ENCODE assay signal across 8 mouse cellular contexts in genomic region chr16:46010153-46010905, GRCm38 (mm10). TPM values are rescaled to one million over a fixed set of nuclear protein-coding genes. Genes with fewer than 3 reads are reported as not detected.
DNase-seq lines count a peak whose midpoint lies in the region; ATAC-seq lines count a peak whose summit lies in the region.

Gene Plcxd2 (minus strand): TSS chr16:46010218.

- H3K4me1 ChIP-seq in megakaryocyte, embryonic 14.5 days = peaks cover 44% of the 10 kb centered on the region

- H3K27me3 ChIP-seq in megakaryocyte, embryonic 14.5 days (replicated peaks) = peaks cover 6% of the 10 kb centered on the region

- peaks cover 2% of the 10 kb centered on the region for H3K36me3 ChIP-seq in megakaryocyte, embryonic 14.5 days (replicated peaks; ENCODE audit: low read length)

- H3K4me3 ChIP-seq in megakaryocyte, embryonic 14.5 days (replicated peaks) = peak within 1 kb of the TSS; percentile 95

- DNase-seq in adrenal gland, adult 8-10 months = peak; percentile 93
- DNase-seq in embryo, embryonic 11.5 days (ENCODE audit: low read depth, low spot score) = peak; percentile 89
- DNase-seq in gastrocnemius, postnatal 25 days = peak; percentile 95
- DNase-seq in left cerebral cortex, adult 9 months (ENCODE audit: low spot score in 2 of 2) = peak; percentile 82 to 95
- DNase-seq in right cerebral cortex, adult 2 months (ENCODE audit: low spot score in 2 of 2) = peak; percentile 95 to 96
- peak; percentile 75 for DNase-seq in urinary bladder, postnatal 10 days (ENCODE audit: low spot score)

- H3K9me3 ChIP-seq in megakaryocyte, embryonic 14.5 days = peaks cover 12% of the 10 kb centered on the region

- ATAC-seq in inflammation-experienced regulatory T-cells, adult 6 months = peak; percentile 84

RNA-seq across cellular contexts. Expression of gene Plcxd2, which starts in this region (rescaled TPM):
- total RNA-seq in adrenal gland, adult 8-10 months (2022) = 1 to 10 TPM in 1 of 4 experiments, under 1 TPM in 3; 0.59 to 2.6 (median 0.85) TPM
- under 1 TPM; 0.15 to 0.19 TPM for total RNA-seq in gastrocnemius, postnatal 25 days (2021)
- polyA plus RNA-seq in inflammation-experienced regulatory T-cells, adult 6 months (2017; shearing (Covaris generic)) = 1 to 10 TPM; 2.6 to 6.1 (median 5.4) TPM
- polyA plus RNA-seq in megakaryocyte, embryonic 14.5 days (2012; ENCODE audit: insufficient read depth, low replicate concordance) = not detected in 2 replicates

Comparison
In these comparisons a context has a peak if more than half of its experiments do, and no peak if none do; other contexts are left out.
1. Peak in every context shown above with its lines: DNase-seq, ATAC-seq and H3K4me3 ChIP-seq.
2. Peak in DNase-seq in gastrocnemius, postnatal 25 days; RNA of the gene not detected or under 1 TPM.